Mouse (Mus musculus) mesoderm, embryonic 11.5 days (tissue): ENCODE measurements around the gene Clnk.

ENCODE experiments used
- DNase-seq: peaks from one replicate; pipeline ENCODE4 v3.0.0-alpha.2; 2012; ENCODE audit warnings: low read depth, low spot score

Gene Clnk

DNA sequence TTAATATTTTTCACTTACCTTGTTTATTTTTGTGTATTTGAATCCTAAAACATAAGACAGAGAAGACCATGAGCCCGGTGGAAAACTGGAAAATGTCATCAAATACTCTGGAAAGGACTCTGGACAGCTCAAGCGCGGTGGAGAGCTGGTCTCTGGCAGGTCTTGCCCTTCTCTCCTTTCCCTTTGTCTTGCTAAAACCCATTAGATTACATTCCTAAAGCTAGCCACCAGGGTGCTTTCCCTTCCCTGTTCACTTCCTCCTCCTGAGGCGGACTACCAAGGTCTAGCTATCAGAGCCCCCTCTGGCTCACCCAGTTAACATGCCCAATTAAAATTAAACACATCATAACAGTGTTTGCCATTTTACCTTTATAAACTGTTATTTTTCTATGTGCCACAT, 123.9 kb downstream of the Clnk start:
- no peak for DNase-seq

DNA sequence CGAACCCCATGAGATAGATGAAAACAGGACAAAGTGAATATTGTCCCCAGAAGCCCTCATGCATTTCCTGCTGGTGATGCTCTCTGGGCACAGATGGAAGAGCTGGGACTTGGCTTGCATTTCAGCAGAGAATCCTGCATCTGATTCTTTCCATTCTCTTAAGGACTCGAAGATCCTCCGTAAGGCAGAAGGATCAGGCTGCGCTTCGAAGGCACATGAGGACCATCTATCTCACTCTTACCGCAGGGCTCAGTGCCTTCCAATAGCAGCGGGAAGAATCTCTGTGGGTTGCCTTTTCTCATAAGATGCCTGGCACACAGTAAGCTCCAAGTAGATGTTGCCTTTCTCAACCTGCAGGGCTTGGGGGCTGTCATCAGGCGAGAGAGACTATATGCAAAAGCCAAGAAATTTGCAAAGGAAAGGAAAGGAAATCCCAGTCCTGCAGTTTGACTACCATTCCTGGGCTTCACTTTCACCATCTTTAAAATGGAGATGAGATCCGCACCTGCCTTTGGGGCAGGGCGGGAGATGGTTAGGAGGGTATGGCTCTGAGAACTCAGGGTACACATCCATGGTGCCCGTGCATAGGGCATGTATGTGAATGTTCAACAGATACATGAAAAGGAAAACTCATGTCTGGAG, 167.6 kb downstream of the Clnk start:
- DNase-seq: no peak

GRCm38 (mm10) chr5:38707364-38708075, 169.1 kb downstream of the Clnk start:
- no peak for DNase-seq

DNA sequence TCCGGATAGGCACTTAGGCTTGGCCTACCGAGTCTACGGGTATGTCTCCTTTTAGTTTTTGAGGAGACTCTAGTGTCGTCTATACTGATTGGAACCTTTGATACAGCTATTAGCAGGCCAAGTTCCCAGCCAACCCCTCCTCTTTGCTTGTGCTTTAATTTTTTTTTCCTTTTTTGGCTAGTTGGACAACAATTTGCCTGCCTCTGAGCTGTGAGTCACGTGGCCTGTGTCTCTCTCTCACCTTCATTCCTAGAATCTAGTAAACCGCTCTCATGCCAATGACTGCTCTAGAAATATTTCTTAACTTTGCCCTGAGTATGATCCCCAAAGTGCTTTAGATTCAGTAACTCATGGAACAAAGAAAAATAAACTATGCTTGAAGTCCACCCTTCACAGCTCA, 173.7 kb downstream of the Clnk start:
- DNase-seq: no peak

- DNase-seq: no peak
These were observed 174.5 kb downstream of the Clnk start for GRCm38 (mm10) chr5:38702091-38702490.

DNA sequence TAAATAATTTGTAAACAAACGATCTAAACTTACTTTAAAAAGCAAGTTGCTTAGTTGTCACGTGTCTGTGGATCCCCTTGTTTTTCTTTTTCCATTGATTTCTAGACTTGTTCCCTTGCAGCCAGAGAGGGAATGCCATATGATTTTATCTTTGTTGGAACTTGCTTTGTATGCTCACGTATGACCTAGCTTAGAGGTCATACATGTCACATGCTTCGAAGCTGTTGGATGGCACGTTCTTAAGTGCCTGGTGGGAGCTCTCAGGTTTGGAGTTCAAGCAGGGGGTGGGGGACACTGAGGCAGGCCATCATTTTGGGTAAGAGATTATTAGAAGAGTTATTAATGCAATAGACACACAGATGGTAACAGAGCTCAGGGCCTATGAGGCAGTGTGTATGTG, 178.1 kb downstream of the Clnk start:
- no peak for DNase-seq

DNA sequence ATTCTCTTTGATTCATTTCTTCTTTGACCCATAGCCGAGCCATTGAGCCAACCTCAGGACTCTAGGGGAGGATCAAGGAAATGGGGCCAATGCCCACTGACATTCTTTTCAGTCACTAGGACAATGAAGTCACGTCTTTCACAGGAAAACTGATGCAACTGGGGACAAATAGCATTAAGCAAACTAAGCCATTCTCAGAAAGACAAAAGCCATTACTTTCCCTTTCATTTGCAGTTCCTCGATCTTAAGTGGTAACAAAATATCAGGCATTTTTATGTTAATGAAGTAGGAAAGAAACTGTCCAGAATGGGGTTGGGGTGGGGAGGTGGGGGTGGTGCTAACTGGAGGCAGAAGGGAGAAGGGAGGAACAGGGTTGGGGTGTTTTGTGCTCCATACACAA, 178.6 kb downstream of the Clnk start:
- no peak for DNase-seq

GRCm38 (mm10) chr5:38696616-38697375, 179.8 kb downstream of the Clnk start:
- DNase-seq: peak; percentile 6

DNA sequence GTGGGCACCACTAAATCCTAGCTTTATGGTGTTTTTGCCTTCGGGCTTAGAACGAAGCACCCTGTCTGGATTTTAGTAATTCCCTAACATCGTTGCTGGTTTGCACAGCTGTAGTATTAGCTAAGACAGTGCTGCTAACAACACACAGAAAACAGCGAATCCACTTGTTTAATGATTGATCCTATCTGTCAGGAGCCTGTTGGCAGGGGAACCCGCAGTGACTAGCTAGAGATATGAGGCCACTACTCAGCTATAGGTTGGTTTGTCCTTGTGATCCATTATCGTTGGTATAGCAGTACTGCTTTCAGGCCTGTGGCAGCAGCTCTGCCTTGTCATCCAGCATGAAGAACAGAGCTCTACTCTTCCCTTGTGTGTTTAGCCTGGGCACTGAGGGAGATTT, 183.8 kb downstream of the Clnk start:
- no peak for DNase-seq

DNA sequence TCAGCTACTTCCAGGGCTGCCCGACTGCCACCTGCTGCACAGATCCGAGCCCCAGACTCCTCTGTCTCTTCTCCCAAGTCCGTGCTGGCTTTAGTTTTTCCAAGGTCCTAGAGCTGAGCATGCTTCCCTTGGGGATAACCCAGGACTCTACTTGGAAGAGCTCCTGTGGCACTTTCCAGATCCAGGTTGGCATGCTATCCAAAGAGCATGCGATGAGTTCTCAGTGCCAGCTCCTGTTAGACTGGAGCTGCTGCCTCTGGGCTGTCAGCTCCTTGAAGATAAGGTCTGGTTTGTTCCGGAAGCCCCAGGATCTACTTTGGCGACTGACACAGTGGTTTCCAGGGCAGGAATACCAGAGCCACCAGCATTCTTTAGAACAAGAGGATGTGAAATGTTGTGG, 187.4 kb downstream of the Clnk start:
- DNase-seq: no peak

GRCm38 (mm10) chr5:38687694-38688093, 188.9 kb downstream of the Clnk start:
- DNase-seq: no peak

- DNase-seq: peak; percentile 79
These were observed 192.3 kb downstream of the Clnk start, which contains the start of gene Zfp518b for GRCm38 (mm10) chr5:38684164-38684911. Gene Zfp518b, minus strand, starts transcription at chr5:38684826.

DNA sequence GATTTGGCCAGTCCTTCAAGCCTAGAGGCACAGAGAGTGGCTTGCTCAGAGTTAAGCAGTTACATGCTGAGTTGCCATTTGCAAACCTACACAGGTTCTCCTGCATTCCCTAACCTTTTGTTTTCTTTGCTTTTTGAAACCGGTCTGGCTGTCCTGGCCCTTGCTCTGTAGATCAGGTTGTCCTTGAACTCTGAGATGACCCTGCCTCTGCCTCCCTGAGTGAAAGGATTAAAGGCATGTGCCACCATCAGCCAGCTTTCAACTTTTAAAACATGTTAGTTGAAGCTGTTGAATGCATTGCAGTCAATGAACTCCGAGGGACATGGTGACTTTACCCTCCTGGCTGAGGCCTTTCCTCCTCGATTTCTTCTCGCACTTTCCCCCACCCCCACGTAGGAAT, 217.8 kb downstream of the Clnk start:
- DNase-seq: no peak
